Mouse (Mus musculus) lung, postnatal 0 days (tissue): ENCODE results near the gene Tmem95.

Source experiments
- CTCF ChIP-seq: IDR thresholded peaks from 2 replicates; pipeline ENCODE4 v1.5.1; 2016; ENCODE audit warnings: antibody characterized with exemption, mild to moderate bottlenecking
- EP300 ChIP-seq: IDR thresholded peaks from 2 replicates; pipeline ENCODE4 v1.6.1; 2016; ENCODE audit warnings: antibody characterized with exemption, mild to moderate bottlenecking, control low read depth

DNA sequence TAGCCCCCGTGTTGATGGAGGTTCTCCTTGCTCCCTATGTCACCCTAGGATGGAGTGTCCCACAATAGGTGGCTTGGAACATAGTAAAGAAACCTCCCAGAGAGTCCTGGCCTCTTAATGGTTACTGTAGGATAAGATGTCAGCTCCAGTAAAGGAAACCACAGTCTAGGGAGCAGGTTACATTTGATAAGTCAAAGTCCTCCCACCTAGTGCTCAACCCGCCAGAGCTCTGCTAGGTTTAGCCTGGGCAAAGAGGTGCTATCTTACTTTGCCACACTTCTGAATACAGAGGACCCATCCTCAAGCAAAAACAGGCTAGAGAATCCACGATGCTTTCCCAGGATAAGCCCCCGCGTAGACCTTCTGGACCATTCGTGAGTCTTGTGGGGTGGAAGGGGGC is 1.1 kb upstream of the Tmem95 start:
- TF ChIP-seq CTCF (no peak), EP300 (no peak)
